Mouse (Mus musculus) lung, embryonic 15.5 days (tissue): Measurements from ENCODE around the gene Otud5. TPM values are rescaled to one million over a fixed set of nuclear protein-coding genes. Genes with fewer than 3 reads are reported as not detected.
"Not testable (repeated sequence)": the region's sequence is repeated elsewhere in the genome, so short reads cannot be mapped to it uniquely, and the experiment has no call there.

Experiments used
- ATAC-seq: fragments of 200-750 bp; cut with Nextera tagmentation; 2 replicates; pipeline ENCODE4 v1.8.0; 2017; ENCODE audit warnings: moderate number of reproducible peaks, borderline replicate concordance; ENCODE audit not compliant: low FRiP score, low TSS enrichment; ENCODE audit errors: extremely low read depth
- H3K27ac ChIP-seq: fragments of 300-500 bp; sonication (generic); 2 replicates; pipeline ENCODE4 v1.5.1; 2015; ENCODE audit warnings: moderate library complexity, mild to moderate bottlenecking, inconsistent platforms
- H3K27me3 ChIP-seq: fragments of 300-500 bp; sonication (generic); 2 replicates; pipeline ENCODE4 v1.6.1; 2015; ENCODE audit warnings: inconsistent platforms
- H3K36me3 ChIP-seq: fragments of 300-500 bp; sonication (generic); 2 replicates; pipeline ENCODE4 v1.6.1; 2015; ENCODE audit warnings: inconsistent platforms
- H3K4me1 ChIP-seq: fragments of 300-500 bp; sonication (generic); 2 replicates; pipeline ENCODE4 v1.6.1; 2015; ENCODE audit warnings: inconsistent platforms
- H3K4me2 ChIP-seq: fragments of 300-500 bp; sonication (generic); 2 replicates; pipeline ENCODE4 v1.6.1; 2015; ENCODE audit warnings: inconsistent platforms, mild to moderate bottlenecking, moderate library complexity
- H3K4me3 ChIP-seq: fragments of 300-500 bp; sonication (generic); 2 replicates; pipeline ENCODE4 v1.5.1; 2015; ENCODE audit warnings: mild to moderate bottlenecking, inconsistent platforms
- H3K9ac ChIP-seq: fragments of 300-500 bp; sonication (generic); 2 replicates; pipeline ENCODE4 v1.6.1; 2015; ENCODE audit warnings: inconsistent platforms
- H3K9me3 ChIP-seq: fragments of 300-500 bp; sonication (generic); 2 replicates; pipeline ENCODE4 v1.6.1; 2016; ENCODE audit warnings: inconsistent platforms
- WGBS: fragments of 180-500 bp; shearing (Covaris S2); methylation state at CpG from one replicate; pipeline ENCODE4 v1.1.7; 2015; 5-methylcytosine and 5-hydroxymethylcytosine counted together
- polyA plus RNA-seq: library from polyadenylated mRNA; unstranded; fragments of >200 nt; fragmentation: Nextera tagmentation; extraction: Ambion mirVana; gene quantifications from 2 replicates; pipeline ENCODE4 v1.2.1, GENCODE M21; 2015

Gene Otud5
- 42.2 and 46.6 TPM in 2 replicates for polyA plus RNA-seq

DNA sequence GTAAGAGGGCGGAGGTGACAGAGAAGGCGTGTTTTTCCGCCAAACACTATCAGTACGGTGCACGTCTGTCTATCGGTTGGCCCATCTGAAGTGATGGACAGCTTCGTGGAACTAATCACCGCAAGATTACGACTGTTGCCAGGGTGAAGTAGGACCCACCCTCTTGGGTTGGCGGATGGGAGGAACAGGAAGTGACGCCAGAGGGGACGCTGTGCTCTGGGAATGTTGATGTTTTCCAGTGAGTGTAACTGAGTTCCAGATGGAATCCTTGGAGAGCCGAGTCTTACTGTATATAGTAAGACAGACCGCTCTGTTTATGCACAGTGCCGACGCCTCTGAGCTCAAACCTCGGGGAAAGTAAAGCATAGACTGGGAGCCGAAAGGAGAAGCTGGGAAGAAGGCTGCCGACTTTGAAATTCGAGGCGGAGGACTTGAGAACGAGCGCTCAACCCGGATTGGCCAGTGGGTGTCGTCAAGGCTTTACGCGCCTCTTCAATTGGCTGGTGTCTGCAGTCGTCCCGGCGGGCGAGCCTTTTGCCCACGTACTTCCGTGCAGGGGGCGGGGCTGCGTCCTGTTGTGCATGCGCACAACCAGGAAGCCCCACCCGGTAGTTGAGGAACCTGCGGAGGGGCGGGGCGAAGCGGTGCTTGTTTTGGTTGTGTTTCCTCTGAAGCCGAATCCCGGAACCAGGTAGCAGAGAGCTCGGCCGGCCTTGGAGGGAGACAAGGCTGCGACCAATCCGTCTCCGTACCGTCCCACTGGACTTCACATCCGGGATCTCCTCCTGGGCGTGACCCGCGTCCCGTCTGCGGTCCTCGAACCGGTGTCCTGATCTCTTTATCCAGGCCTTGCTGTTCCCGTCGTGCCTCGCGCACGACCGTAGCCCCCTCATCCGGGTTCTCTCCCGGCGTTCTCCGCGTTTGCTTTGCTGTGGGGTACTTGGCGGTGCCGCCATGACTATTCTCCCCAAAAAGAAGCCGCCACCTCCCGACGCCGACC is at the start of gene Otud5:
Gene Otud5 (plus strand): TSS at position 202 of the 1,000 bp plus-strand sequence.
- H3K27me3 ChIP-seq = no peaks in the 10 kb centered on the region
- WGBS = 11% methylated on average over 72 of the region's 74 CpGs
- peak within 1 kb of the TSS; percentile 69 for H3K9ac ChIP-seq
- peak within 1 kb of the TSS; percentile 72 for H3K4me3 ChIP-seq
- peak; percentile 98 for ATAC-seq
- H3K27ac ChIP-seq = peak within 1 kb of the TSS; percentile 95
- no peaks in the 10 kb centered on the region for H3K9me3 ChIP-seq
- no peaks in the 10 kb centered on the region for H3K36me3 ChIP-seq
- 0 out of 2 replicates have a peak, but pooled peaks cover 3% of the 10 kb centered on the region for H3K4me1 ChIP-seq
- peak within 1 kb of the TSS; percentile 61 for H3K4me2 ChIP-seq

GRCm38 (mm10) chrX:7793361-7793760 is 47.8 kb upstream of the Otud5 start:
- Histone ChIP-seq H3K9ac (no peak overlapping the region), H3K9me3 (no peaks in the 10 kb centered on the region), H3K27me3 (no peaks in the 10 kb centered on the region), H3K36me3 (no peaks in the 10 kb centered on the region), H3K4me2 (no peak overlapping the region), H3K27ac (no peak overlapping the region), H3K4me1 (0 out of 2 replicates have a peak, but pooled peaks cover 8% of the 10 kb centered on the region), H3K4me3 (no peak overlapping the region)
- no peak for ATAC-seq
- WGBS = 37% methylated on average over 3 of the region's 3 CpGs

DNA sequence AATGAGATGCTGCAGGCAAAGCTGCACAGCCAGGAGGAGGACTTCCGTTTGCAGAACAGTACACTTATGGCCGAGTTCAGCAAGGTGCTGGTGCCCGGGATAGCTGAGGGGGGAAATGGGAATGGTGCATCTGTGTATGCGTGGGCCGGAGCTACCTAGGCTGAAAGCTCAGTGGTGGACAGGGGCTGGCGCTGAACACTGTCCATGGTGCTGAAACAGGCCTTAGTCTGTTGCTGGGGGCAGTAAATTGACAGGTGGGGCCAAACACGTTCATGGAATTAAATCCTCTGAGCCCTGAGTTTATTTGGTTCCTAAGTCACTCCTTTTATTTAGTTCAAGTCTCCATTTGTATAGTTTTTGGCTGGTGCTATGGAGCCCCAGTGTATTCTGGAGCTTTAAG is 46.1 kb upstream of the Otud5 start:
- Histone ChIP-seq H3K4me2 (no peak overlapping the region), H3K36me3 (peaks cover 2% of the 10 kb centered on the region; the same call in 1 of the 2 replicates), H3K4me3 (no peak overlapping the region), H3K4me1 (0 out of 2 replicates have a peak, but pooled peaks cover 8% of the 10 kb centered on the region), H3K27me3 (no peaks in the 10 kb centered on the region), H3K27ac (no peak overlapping the region), H3K9ac (no peak overlapping the region), H3K9me3 (no peaks in the 10 kb centered on the region)
- WGBS = 19% methylated on average over 7 of the region's 7 CpGs
- no peak for ATAC-seq

DNA sequence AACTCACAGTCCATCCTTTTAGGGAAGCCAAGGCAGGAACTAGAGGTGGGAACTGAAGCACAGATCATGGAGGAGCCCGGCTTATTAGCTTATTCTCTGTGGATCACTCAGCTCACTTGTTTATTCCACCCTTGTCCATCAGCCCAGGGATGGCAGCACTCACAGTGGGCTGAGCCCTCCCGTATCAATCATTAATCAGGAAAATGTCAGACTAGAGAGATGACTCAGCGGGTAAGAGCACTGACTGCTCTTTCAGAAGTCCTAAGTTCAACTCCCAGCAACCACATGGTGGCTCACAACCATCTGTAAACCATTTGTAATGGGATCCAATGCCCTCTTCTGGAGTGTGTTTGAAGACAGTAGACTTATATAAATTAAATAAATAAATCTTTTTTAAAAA is 43.8 kb upstream of the Otud5 start:
- no peak overlapping the region for H3K9ac ChIP-seq
- ATAC-seq = no peak
- no peak overlapping the region for H3K4me2 ChIP-seq
- H3K36me3 ChIP-seq = peaks cover 4% of the 10 kb centered on the region; the same call in 1 of the 2 replicates
- WGBS = 73% methylated on average over 3 of the region's 3 CpGs
- no peaks in the 10 kb centered on the region for H3K9me3 ChIP-seq
- no peak overlapping the region for H3K4me3 ChIP-seq
- no peak overlapping the region for H3K27ac ChIP-seq
- no peaks in the 10 kb centered on the region for H3K27me3 ChIP-seq
- H3K4me1 ChIP-seq = no peaks in the 10 kb centered on the region

- H3K27ac ChIP-seq, H3K4me1 ChIP-seq, H3K27me3 ChIP-seq, H3K9ac ChIP-seq, ATAC-seq, H3K4me2 ChIP-seq, H3K4me3 ChIP-seq, H3K9me3 ChIP-seq, H3K36me3 ChIP-seq: not testable (repeated sequence)
- WGBS = 88% methylated on average over 2 of the region's 2 CpGs
These were observed 39.0 kb upstream of the Otud5 start for GRCm38 (mm10) chrX:7802157-7802556.

GRCm38 (mm10) chrX:7815016-7815415 is 26.1 kb upstream of the Otud5 start:
- not testable (repeated sequence) for H3K9ac ChIP-seq, H3K4me1 ChIP-seq, H3K9me3 ChIP-seq, ATAC-seq, H3K36me3 ChIP-seq, H3K27me3 ChIP-seq, H3K4me2 ChIP-seq, H3K4me3 ChIP-seq, H3K27ac ChIP-seq
- 47% methylated on average over 8 of the region's 8 CpGs for WGBS

GRCm38 (mm10) chrX:7821865-7822779 is 19.0 kb upstream of the Otud5 start, which contains the start of gene Kcnd1:
Kcnd1 (plus strand) TSS chrX:7822289.
- Histone ChIP-seq H3K27ac (no peak within 1 kb of the TSS), H3K4me1 (peaks cover 5% of the 10 kb centered on the region; the same call in 1 of the 2 replicates), H3K9me3 (no peaks in the 10 kb centered on the region), H3K4me2 (peak within 1 kb of the TSS; percentile 71), H3K4me3 (peak within 1 kb of the TSS; percentile 43), H3K36me3 (no peaks in the 10 kb centered on the region), H3K9ac (peak within 1 kb of the TSS; percentile 40), H3K27me3 (no peaks in the 10 kb centered on the region)
- 16% methylated on average over 22 of the region's 24 CpGs for WGBS
- ATAC-seq = peak; percentile 81

DNA sequence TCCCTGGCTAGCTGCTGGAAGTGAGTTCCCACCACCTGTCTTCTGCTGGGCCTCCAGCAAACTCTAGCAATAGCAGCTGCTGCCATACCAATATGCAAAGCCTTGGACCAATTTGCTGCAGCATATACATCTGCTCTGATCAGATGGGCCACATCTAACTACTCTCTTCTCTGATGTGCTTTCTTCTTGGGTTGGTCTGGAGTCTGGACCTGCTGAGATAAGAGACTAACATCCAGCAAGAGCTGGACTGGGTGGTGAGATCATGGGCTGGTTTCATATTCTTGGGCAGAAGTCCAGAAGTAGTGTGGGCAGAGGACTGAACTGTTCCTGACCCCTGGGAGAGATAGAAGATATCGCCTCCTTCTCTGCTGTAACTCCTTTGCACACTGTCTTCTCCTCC is 4.0 kb upstream of the Otud5 start:
- H3K4me2 ChIP-seq = no peak overlapping the region
- no peak overlapping the region for H3K4me3 ChIP-seq
- no peaks in the 10 kb centered on the region for H3K9me3 ChIP-seq
- H3K9ac ChIP-seq = no peak overlapping the region
- H3K27me3 ChIP-seq = no peaks in the 10 kb centered on the region
- no peaks in the 10 kb centered on the region for H3K36me3 ChIP-seq
- no peaks in the 10 kb centered on the region for H3K4me1 ChIP-seq
- no peak for ATAC-seq
- WGBS = 44% methylated on average over 1 of the region's 1 CpGs
- H3K27ac ChIP-seq = no peak overlapping the region

GRCm38 (mm10) chrX:7840842-7841162 is 362 bp upstream of the Otud5 start:
- Histone ChIP-seq H3K4me2 (peak overlapping the region; percentile 52), H3K9me3 (no peaks in the 10 kb centered on the region), H3K27ac (peak overlapping the region; percentile 71), H3K36me3 (no peaks in the 10 kb centered on the region), H3K4me1 (0 out of 2 replicates have a peak, but pooled peaks cover 3% of the 10 kb centered on the region), H3K27me3 (no peaks in the 10 kb centered on the region), H3K9ac (0 out of 2 replicates have a peak overlapping the region, but pooled peaks have one; percentile 24), H3K4me3 (peak overlapping the region; percentile 72)
- WGBS = 11% methylated on average over 7 of the region's 7 CpGs
- ATAC-seq = no peak

DNA sequence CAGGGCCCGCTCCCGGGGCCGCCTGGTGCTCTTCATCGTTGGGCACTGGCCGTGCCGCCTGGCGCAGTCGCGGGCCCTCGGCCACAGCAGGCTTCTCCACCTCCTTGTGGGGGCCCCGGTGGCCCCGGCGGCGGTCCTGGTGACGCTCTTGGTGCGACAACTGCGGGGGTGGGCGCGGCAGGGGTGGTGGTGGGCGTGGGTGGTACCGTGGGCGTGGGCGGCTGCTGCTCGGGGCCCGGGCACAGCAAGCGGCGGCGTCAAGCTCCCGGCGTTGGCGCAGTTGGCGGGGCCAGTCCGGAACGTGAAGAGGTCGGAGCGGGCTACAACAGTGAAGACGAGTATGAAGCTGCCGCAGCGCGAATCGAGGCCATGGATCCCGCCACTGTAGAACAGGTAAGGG is 1.2 kb downstream of the Otud5 start:
- Histone ChIP-seq H3K36me3 (no peaks in the 10 kb centered on the region), H3K4me2 (peak overlapping the region; percentile 61), H3K9ac (peak overlapping the region; percentile 69), H3K9me3 (no peaks in the 10 kb centered on the region), H3K4me1 (0 out of 2 replicates have a peak, but pooled peaks cover 3% of the 10 kb centered on the region), H3K27ac (peak overlapping the region; percentile 83), H3K27me3 (no peaks in the 10 kb centered on the region), H3K4me3 (peak overlapping the region; percentile 72)
- ATAC-seq = no peak
- 22% methylated on average over 37 of the region's 42 CpGs for WGBS

- Histone ChIP-seq H3K4me1 (0 out of 2 replicates have a peak, but pooled peaks cover 3% of the 10 kb centered on the region), H3K27ac (no peak overlapping the region), H3K4me3 (no peak overlapping the region), H3K27me3 (no peaks in the 10 kb centered on the region), H3K9me3 (no peaks in the 10 kb centered on the region), H3K4me2 (no peak overlapping the region), H3K36me3 (no peaks in the 10 kb centered on the region), H3K9ac (no peak overlapping the region)
- ATAC-seq = no peak
- 68% methylated on average over 2 of the region's 2 CpGs for WGBS
These were observed 6.7 kb downstream of the Otud5 start for GRCm38 (mm10) chrX:7847845-7848244.
